ENCODE assay signal across 15 mouse cellular contexts in the genomic region with DNA sequence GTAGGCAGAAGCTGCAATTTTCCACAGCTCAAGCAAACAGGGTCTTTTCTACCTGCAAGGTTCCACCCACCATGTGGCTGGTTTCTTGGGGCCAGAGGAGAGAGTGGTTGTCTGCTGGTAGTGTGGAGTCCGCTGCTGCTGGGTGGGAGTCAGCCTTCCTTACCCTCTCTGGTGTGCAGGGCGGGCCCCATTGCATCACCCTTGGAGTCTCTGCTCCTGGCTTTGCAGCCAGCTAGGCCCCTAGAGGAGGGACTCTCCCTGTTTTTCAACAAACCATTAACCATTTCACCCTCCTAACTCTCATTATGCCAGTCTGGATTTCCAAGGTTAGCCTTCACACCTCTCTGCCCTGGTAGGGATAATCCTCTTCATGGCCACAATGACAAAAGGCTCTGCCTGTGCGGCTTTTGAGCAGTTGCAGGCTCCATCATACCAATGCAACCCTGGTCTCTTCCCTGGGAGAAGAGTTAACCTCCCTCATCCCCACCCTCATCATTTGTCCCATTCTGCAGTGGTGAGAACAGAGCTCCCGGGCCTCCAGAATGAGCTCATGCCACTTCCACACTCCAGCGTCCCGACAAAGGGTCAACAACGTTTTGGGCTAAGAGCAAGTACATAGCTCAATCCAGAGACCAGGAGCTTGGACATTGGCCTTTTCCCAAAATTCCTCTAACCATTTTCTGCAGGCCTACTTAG. TPM values are rescaled to one million over a fixed set of nuclear protein-coding genes. Genes with fewer than 3 reads are reported as not detected.
DNase-seq lines count a peak whose midpoint lies in the region; ATAC-seq lines count a peak whose summit lies in the region.
"Had no signal": no experiment of that assay in that cellular context is flagged by ENCODE, and none has a peak within 500 bp of the region (broad histone marks: within the 10 kb centered on the region; RNA-seq: fewer than 3 reads in every experiment).

No protein-coding gene starts in this region.

- no peak overlapping the region for H3K27ac ChIP-seq in heart, embryonic 11.5 days (ENCODE audit: low read depth, low read length)
- no peak overlapping the region for H3K27ac ChIP-seq in kidney, embryonic 15.5 days
- H3K27ac ChIP-seq: macrophage; neural tube, embryonic 13.5 days had no signal

- H3K36me3 ChIP-seq in heart, embryonic 11.5 days (ENCODE audit: control insufficient read depth, insufficient read depth, low read length) = no peaks in the 10 kb centered on the region
- H3K36me3 ChIP-seq in kidney, embryonic 15.5 days = no peaks in the 10 kb centered on the region
- H3K36me3 ChIP-seq: neural tube, embryonic 13.5 days had no signal

- H3K9ac ChIP-seq in heart, embryonic 11.5 days (ENCODE audit: low read depth, low read length) = no peak overlapping the region
- H3K9ac ChIP-seq in kidney, embryonic 15.5 days = no peak overlapping the region
- H3K9ac ChIP-seq: forebrain, postnatal 0 days; neural tube, embryonic 13.5 days had no signal

- H3K9me3 ChIP-seq in heart, embryonic 11.5 days (replicated peaks; ENCODE audit: control insufficient read depth, low read length) = no peaks in the 10 kb centered on the region
- H3K9me3 ChIP-seq in kidney, embryonic 15.5 days (replicated peaks) = no peaks in the 10 kb centered on the region
- H3K9me3 ChIP-seq: neural tube, embryonic 13.5 days had no signal

- 83% methylated on average over 7 of the region's 7 CpGs for WGBS in heart, embryonic 11.5 days (ENCODE audit: insufficient replicate concordance)
- WGBS in kidney, embryonic 15.5 days = 83% methylated on average over 7 of the region's 7 CpGs

- no peak overlapping the region for H3K4me2 ChIP-seq in heart, embryonic 11.5 days
- H3K4me2 ChIP-seq in kidney, embryonic 15.5 days = no peak overlapping the region
- H3K4me2 ChIP-seq: neural tube, embryonic 13.5 days had no signal

- DNase-seq in heart, adult 18-20 months = peak; percentile 78 to 85
- peak; percentile 16 for DNase-seq in urinary bladder, postnatal 25 days (ENCODE audit: low spot score)
- no peak for DNase-seq in urinary bladder, postnatal 10 days (ENCODE audit: low spot score)
- peak; percentile 76 for DNase-seq in heart, postnatal 25 days (ENCODE audit: low spot score)
- DNase-seq in kidney, adult 18-20 months = no peak
- DNase-seq in retina, embryonic 14.5 days (ENCODE audit: low spot score) = no peak
- DNase-seq: cerebellum, adult 9-11 months; forebrain, postnatal 0 days; kidney, postnatal 10 days had no signal

- H3K27me3 ChIP-seq in heart, embryonic 11.5 days (ENCODE audit: control insufficient read depth, insufficient read depth, low read length) = no peaks in the 10 kb centered on the region
- H3K27me3 ChIP-seq in kidney, embryonic 15.5 days = no peaks in the 10 kb centered on the region
- H3K27me3 ChIP-seq: neural tube, embryonic 13.5 days had no signal

- H3K4me1 ChIP-seq in heart, embryonic 11.5 days (ENCODE audit: control insufficient read depth, insufficient read depth, low read length) = no peaks in the 10 kb centered on the region
- no peaks in the 10 kb centered on the region for H3K4me1 ChIP-seq in kidney, embryonic 15.5 days
- H3K4me1 ChIP-seq: neural tube, embryonic 13.5 days had no signal

- ATAC-seq in heart, embryonic 11.5 days (replicated peaks; ENCODE audit: insufficient number of reproducible peaks, low FRiP score, low TSS enrichment) = no peak
- ATAC-seq in kidney, embryonic 15.5 days (replicated peaks; ENCODE audit: low FRiP score) = no peak
- ATAC-seq: forebrain, postnatal 0 days; midbrain, embryonic 16.5 days had no signal

- intact Hi-C loops in heart, postnatal 25 days (cut with DNase I) = no loop called here

- H3K4me3 ChIP-seq in heart, embryonic 11.5 days (ENCODE audit: low read depth, low read length) = no peak overlapping the region
- H3K4me3 ChIP-seq in kidney, embryonic 15.5 days (replicated peaks) = no peak overlapping the region
- H3K4me3 ChIP-seq: erythroblast, embryonic 14.5 days; neural tube, embryonic 13.5 days had no signal

RNA-seq across cellular contexts. Expression of a gene that starts 7.5 kb away (rescaled TPM):
- total RNA-seq in heart, adult 18-20 months (2021) = 10 to 100 TPM; 73.1 to 90.9 TPM
- polyA plus RNA-seq in heart, embryonic 11.5 days (2014; fragmentation: Nextera tagmentation; extraction: Ambion mirVana) = 56.1 and 68.1 TPM in 2 replicates
- total RNA-seq in heart, postnatal 25 days (2021) = 10 to 100 TPM; 80.0 to 81.1 TPM
- 92.7 and 94.5 TPM in 2 replicates for polyA plus RNA-seq in kidney, embryonic 15.5 days (2015; fragmentation: Nextera tagmentation; extraction: Ambion mirVana)

RNA-seq across cellular contexts. Expression of a gene that starts 56.4 kb away (rescaled TPM):
- 10 to 100 TPM; 25.5 to 25.8 TPM for total RNA-seq in heart, adult 18-20 months (2021)
- 10.7 and 11.0 TPM in 2 replicates for polyA plus RNA-seq in heart, embryonic 11.5 days (2014; fragmentation: Nextera tagmentation; extraction: Ambion mirVana)
- 10 to 100 TPM; 46.8 to 48.6 TPM for total RNA-seq in heart, postnatal 25 days (2021)
- 9.3 and 10.3 TPM in 2 replicates for polyA plus RNA-seq in kidney, embryonic 15.5 days (2015; fragmentation: Nextera tagmentation; extraction: Ambion mirVana)

Comparison
In these comparisons a context has a peak if more than half of its experiments do, and no peak if none do; other contexts are left out.
1. DNase-seq: peak in heart, adult 18-20 months (2 of 2), urinary bladder, postnatal 25 days (single experiment) and heart, postnatal 25 days (single experiment); none in urinary bladder, postnatal 10 days (single experiment), kidney, adult 18-20 months (single experiment) and retina, embryonic 14.5 days (single experiment).